Mouse (Mus musculus): ENCODE data around the gene 4932438A13Rik.

The 4932438A13Rik gene

DNA sequence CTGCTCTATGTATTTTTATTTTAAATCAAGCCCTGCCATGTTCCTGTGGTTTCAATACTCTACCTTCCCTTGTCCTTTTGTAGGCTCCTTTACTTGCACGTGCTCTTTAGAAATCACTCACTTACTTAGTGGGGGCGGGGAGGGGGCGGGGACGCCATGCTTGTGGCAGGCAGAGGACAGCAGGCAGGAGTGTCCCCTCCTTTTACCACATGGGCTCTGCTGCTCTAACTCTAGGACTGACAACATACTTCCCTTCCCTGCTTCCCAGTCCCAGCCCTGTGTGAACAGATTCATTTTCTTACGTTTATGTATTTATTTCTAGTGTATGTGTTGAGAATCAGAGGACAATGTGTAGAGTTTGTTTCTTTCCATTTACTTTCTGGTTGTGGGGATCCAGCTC, 78.7 kb downstream of the 4932438A13Rik start:
- no peak for DNase-seq

DNA sequence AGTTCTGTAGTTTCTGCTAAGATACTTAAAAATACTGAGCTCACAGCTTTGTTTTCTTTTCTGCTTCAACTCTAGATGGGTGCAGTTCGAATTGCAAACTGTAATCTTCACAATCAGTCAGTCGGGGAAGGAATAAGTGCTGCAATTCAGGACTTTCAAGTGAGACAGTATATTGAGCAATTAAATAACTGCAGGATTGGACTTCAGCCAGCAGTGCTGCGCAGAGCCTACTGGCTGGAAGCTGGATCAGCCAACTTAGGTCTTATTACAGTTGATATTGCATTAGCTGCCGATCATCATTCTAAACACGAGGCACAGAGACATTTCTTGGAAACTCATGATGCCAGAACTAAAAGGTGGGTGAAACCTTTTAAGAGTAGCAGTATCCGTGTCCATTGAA, 79.2 kb downstream of the 4932438A13Rik start:
- peak; percentile 14 to 15 for DNase-seq

DNA sequence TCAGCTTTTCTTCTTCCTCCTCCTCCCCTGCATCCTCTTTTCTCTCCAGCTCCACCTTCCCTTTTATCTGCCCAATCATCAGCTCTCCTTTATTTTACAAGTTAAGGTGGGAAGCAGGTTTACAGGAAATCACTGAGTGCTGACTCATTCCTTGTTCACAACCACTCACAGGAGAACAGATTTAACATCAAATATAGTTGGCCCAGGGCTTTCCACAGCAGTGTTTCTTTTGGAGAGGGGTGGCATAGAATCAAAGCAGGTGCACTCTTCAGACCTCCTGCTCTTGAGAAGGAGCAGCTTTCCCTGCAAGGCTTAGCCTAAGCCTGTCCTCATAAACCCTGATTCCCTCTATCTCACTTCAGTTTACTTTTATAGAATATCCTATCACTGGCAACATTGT, 80.8 kb downstream of the 4932438A13Rik start:
- no peak for DNase-seq

DNA sequence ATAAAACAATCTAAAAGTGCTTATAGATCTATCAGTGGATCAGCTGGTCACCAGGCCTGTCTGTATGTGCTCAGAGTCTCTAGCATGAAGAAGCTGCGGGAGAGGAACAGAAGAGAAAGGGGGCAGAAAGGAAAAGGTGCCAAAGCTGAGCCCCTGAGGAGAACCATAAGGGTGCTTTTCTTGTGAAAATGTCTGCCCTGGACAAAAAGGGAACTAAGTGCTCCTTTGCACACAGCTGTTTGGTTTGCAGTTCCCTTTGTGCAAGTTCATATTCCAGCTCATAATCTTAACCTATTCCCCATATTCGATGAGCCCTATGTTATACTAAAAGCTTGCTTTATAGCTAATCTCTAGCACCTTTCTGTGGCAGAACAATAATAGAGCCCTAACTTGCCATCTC, 175.1 kb downstream of the 4932438A13Rik start:
- DNase-seq, result no peak

DNA sequence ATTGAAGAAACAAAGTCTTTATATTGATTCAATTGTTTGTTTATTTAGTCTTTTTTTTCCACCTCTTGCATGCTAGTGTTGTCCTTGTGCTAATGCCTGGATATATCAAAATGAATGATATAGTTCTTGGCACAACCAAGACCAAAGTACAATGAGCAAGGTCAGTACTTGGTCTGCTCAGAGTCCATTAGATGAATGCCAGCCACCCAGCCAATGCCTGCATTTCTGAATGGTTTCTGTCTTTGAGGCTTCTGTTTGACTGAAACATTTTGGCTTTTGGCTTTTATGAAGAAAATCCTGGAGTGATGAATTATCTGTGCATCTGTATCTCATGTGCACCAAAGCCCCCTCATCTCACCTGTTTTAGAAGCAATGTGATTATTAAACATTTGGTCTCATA, 176.9 kb downstream of the 4932438A13Rik start:
- peak; percentile 11 to 12 for DNase-seq

DNA sequence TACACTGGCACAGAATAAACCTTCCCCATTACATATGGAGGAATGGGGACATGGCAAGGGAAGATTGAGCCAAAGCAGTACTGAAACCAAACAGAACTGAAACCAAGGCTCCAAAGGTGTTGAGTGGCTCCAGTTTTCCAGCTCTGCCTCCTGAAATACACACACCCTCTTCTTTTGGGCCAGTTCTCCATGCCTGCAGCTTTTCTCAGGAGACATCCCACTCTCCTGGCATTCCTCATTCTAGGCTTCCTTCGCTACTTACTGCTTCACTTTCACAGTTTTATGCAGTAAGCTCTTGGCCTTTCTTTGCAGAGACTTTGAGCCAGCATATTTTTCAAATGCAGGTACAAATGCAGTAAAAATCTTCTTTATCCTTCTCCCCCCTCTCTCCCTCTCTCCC, 188.6 kb downstream of the 4932438A13Rik start:
- no peak for DNase-seq

DNA sequence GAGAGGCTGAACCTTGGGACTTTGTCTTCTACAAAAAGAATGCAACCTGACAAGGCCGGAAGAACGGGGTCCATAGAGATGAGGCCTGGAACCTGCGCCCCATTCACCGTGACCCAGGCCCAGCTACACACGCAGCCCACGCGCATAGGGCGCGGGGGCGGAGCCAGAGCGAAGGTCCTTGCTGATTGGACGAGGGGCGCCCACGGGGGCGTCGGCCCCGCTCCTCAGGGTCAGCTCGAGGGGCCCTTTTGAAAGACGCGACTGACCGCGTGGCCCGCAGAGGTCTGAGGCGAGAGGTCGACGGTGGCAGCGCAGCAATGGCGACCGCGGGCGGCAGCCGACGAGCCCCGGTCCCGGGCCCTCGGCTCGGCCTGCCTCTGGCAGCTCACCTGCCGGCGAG, 200.5 kb downstream of the 4932438A13Rik start, which contains the start of gene Adad1:
Gene Adad1, plus strand, starts transcription at position 122 of the 400 bp plus-strand sequence.
- no peak for DNase-seq

DNA sequence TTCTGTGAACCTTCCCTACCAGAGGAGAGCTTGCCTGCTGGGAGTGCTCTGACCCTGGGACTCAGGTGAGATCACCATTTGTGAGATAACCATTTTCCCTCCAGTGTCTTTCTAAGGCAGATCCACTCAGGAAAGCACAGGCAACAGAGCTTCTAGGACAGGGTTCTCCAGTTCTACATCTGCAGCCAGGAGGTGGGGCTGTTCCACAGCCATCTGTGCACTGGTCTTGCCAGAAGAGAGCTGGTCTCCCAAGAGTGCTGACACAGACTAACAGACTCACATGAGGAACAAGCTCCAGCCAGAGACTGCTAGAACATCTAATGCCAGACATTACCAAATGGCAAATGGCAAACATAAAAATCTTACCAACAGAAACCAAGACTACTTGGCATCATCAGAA, 210.3 kb downstream of the 4932438A13Rik start:
- DNase-seq, result peak; percentile 68 to 73

DNA sequence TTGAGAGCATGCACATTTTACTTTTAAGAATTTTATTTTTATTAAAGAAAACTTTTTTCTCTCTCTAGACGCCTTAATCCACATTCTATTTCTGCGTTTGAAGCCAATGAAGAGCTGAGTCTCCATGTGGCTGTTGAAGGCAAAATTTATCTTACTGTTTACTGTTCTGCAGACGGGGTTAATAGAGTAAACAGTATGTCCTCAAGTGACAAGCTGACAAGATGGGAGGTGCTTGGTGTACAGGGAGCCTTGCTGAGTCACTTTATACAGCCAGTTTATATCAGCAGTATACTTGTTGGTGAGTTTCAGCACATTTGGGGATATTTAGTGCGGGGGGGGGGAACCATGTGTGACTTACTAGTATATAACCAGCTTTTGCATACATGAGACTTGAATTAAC, 222.0 kb downstream of the 4932438A13Rik start:
- DNase-seq, result no peak

DNA sequence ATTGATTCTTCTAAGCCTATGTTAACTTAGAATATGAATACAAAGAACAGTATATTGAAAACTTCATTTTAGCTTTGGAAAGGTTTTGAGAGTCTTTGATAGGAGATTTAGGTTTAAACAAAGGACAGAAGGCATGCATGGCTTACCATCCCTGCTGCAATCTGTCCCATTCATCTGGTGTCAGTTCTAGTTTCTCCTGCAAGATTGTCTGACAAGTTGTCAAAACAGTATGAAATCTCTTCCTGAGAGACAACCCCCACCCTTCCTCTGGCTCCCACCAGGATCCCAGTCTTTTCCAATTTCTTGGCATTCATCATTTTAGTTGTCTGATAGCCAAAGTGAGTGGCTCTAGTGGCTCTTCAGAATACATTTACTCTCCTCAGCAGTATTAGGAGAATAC, 227.8 kb downstream of the 4932438A13Rik start:
- DNase-seq, result no peak

Measured in cerebellum, postnatal 10 days (tissue).